Mouse (Mus musculus): ENCODE data around the gene Sys1.

DNA sequence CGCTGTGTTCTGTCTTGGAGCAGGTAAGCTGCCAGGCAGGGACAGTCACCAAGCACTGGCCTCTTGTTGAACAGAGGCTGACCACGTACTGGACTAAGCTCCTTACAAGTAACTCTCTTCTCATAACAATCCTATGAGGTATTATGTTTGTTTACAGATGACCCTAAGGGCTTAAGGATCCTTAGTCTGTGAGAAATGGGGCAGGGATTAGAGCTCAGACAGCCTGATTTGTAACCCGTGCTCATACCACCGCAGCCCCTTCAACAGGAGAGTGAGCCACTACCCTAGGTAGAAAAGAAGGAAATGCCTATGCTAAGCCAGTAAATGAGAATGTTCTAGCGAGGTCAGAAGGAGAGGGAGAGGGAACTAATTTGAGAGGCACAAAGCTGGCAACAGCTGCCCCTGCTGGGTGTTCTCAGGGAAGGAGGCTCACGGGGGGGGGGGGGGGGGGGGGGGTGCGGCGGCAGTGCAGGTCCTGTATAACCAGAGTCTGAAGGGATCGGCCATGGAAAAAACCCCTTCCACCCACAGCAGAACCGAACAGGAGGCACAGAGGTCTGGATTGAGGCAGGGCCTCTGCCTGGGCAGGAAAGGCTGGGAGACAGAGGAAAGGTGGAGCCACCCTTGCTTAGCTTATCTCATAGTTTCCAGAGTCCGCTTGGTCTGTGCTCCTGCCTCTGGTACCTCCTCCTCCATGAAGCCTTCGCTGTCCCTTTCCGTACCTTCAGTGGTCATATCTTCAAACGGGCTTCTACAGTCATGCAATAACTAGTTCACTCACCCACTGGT is 55.6 kb downstream of the Sys1 start:
- no peak for TF ChIP-seq EP300 (optimal IDR thresholded peaks at IDR 0.05)
- TF ChIP-seq CTCF (IDR thresholded peaks at IDR 0.05; ENCODE audit: low read depth), result no peak
